Mouse (Mus musculus) MN1 (cell line): ENCODE measurements at regions not wholly inside any gene's neighbourhood (a gene's known extent, or its start where the extent isn't known, plus 50 kb on each side); places are given as distances from the start of the nearest gene placed in this dataset.

ENCODE experiments used
- DNase-seq: peaks from one replicate; pipeline ENCODE4 v3.0.0-alpha.2; 2016; ENCODE audit warnings: low spot score

DNA sequence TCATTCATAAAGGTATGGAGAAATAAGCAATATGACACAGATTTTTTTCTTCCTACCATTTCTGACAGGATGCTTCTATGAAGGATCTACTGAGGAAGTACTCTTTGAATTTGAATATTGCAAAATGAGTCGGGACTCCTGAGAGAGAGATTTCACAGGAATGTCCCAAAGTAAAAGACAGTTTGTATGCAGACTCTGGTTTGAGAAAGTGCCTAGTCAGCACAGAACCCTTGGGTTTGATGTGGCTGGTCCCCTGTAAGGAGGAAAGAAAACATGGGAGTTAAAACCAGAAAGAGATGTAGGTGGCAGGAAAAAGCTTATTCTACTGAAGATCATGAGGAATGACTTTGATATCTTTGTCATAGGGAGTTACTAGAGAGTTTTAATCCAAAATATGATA is 405.6 kb upstream of the Klf4 start:
- no peak for DNase-seq

DNA sequence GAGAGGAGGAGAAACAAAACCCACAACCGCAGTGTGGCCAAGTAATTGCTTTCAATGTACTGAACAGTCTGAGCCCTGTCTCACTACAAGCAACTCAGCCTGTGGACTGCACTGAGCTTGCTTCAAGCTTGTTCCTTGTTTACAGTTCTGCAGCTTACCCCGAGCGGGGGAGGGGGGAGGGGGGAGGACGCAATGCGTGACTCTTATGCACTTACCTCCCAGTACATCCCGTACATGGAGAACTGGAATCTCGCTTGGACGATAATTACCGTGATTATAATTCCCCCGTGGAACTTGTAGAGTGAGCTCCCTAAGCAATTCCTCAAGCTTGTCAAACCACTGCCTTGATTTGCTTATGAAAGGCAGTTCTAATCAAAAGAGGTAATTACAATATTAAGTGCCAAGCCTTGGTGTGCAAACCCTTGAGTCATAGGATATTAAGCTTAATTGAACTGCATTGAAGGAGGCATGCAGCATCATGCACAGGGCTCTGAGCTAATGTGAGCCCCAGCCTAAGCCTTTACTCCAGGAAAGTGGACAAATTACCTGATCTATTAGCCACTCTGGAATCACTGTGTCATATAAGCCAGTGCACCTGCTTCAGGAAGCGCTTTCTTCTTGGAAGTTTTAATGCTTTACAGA is 397.0 kb upstream of the Klf4 start:
- peak; percentile 19 for DNase-seq

DNA sequence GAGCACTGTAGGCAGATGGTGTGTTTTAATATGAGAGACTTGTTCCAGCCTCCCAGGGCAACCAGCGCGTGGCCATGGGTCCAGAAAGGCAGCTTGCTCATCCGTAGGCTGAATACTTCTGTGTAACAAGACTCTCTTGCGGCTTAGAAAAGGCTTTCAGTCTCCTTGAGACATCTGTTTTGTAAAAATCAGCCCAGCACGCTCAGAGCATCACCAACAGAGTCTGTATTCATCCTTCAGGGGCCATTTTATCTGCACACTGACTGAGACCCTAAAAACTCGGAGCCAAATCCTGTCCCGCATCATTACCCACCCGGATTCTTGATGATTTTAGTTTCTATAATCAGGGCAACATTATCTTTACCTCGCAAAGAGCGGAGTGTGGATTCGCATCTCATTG is 396.4 kb upstream of the Klf4 start:
- DNase-seq: no peak

DNA sequence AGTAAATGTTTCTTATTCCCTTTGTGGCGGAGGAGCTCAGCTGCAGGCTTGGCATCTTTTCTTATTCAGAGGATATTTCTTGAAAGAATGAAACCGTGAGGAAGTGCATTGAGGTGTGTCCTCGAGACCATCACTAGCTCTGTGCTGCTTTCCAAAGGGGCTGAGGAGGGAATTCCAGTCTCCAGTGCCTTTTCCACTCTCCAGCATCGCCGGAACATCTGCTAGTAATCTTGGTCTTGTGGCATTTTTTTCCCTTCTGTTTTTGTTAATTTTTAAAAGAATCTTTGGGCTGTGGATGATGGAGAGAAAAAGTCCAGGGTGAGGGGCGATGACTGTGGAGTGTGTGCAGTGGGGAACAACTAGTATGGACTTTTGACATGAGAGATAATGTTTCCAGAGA is 395.9 kb upstream of the Klf4 start:
- no peak for DNase-seq

DNA sequence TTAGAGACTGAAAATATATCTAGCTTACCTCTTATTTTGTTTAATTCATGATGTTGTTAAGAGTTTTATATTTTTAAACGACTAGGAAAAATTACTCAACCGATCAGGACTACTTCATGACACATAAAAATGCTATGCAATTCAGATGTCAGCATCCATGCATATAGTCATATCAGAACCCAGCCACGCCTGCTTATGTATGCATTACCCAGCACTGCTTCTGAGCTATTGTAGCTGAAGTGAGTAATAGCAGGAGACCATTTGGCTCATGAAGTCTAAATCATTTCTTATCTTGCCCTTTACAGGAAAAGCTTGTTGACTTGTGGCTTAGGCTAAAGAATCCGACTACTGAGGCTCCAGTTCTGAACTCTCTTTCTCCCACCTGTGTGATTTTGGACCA is 395.1 kb upstream of the Klf4 start:
- no peak for DNase-seq

DNA sequence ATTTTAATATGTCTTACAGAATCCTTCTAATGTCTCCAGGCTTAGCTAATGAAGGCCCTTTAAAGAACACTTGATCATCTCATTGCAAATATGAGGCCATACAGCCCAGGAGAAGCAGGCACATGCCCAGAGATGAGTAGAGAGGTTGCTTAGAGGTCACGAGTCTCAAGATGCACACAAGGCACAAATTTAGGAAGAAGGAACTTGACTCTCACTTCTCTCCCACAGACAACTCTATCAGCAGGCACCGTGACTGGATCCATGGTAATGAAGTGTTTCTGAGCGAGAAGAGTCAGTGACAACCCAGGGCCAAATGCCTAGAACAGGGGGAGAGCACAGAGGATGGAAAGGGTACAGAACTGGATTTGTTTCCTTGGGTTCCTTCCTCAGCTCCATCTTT is 392.7 kb upstream of the Klf4 start:
- DNase-seq: no peak

DNA sequence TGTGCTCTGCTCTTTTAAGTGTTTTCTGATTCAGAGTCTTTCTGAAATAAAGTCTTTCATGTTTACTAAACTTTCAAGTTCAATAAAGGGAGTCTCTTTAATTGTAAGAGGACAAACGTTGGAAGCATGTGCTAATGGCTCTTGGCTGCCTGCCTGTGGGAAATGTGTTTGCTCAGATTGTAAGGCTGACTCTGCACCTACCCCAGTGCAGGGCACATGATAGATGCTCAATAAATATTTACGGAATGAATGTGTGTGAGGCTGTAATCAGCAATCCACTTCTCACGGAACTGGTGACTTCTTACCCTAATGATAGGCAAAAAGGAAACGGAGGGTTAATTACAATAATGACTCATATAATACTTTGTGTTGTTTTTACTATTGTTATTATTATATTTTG is 389.0 kb upstream of the Klf4 start:
- no peak for DNase-seq

DNA sequence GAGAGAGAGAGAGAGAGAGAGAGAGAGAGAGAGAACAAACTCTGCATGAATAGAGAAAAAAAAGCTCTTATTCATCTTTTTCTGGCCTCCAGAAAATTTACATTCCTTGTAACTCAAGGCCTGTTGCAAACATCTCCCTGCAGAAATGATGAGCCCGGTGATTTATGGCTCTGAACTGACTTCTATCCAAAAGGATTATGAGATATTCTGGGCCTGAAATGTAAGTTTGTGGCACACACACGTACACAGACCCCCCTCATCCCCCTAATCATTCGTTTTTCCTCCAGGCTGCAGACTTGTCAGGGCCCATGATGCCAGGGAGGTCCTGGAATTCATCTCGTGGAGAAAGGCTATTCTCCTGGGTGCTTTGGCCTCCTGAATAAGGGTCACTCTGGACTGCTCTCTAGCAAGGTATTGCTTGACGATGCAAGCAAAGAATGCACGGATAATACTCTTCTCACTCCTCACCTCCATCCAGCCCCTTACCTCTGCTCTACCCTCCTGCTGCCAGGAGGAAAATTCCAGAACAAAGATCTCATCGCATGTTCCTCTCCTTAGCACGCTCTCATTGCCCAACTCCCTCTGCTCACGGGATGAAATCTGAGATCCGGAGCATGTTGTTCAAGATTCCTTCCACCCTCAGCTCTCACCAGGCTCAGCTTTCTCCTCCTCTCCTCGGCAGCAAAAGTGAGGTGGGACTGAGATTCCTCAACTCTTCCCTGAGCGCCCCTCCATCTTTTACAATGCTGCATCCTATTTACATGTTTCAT is 362.0 kb upstream of the Klf4 start:
- DNase-seq: no peak

DNA sequence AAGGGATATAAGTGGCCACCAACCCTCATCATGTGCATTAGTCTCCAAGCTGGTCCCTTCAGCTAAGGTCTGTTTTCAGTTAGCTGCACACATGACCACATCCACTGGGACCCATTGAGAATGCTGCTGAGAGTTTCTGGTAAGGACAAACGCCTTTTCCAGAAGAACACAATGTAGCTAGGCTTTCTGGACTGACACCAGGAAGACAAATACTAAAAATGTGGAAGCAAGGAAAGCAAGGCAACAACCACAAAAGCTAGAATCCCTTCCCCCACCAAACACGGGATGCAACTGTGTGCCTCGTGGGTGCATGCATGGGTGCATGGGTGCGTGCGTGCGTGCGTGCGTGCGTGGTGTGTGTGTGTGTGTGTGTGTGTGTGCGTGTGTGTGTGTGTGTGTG is 359.4 kb upstream of the Klf4 start:
- no peak for DNase-seq

DNA sequence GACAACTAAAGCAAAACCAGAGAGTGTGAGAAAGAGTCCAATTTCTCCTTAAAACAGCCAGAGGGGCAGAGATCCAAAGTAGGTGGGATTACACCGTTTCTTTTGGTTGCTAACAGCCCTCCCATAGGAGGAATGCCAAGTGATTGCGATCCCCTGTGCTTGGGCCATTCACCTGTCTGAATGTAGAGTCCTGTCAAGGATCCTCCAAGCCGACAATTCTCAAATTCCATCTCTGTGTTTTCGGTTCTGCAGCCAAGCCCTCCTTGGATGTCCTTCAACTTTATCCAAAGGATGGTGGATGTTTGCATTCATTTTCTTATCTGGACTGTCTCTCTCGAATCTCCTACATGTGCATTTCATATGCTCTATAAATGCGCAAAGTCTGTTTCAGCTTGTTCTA is 355.3 kb upstream of the Klf4 start:
- no peak for DNase-seq

DNA sequence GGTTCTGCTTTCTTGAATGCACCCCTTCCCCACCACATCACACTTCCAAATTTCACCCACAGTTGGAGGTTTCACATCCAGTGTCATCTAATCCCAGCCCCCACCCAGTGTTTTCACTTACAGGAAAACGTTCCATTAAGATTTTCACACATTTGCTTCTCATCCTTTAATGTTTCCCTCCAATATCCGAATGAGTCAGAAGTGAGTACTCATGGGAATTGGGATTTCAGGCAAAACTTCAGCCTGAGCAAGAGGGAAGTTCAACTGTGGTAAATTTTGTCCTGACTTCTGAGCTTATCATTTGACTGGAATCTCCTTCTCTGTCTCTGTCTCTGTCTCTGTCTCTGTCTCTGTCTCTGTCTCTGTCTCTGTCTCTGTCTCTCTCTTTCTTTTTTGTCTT is 350.3 kb upstream of the Klf4 start:
- DNase-seq: peak; percentile 6

DNA sequence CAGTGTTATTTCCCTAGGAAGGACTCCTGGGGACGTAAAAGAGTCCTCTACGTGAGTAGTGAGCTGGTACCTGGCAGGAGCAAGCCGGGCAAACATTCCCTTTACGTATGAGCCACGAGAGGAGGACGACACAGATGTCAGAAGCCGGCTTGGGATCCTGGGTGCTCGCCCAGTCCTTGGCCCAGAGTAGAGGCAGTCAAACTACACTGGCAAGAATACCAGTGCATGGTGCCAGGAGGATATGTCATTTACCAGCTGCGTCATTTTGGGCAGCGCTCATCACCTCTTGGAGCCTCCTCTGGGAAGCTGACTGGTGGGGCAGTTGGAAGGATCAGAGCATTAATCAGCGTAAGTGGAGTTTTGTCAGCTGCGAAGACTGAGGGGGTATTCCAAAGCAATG is 343.0 kb upstream of the Klf4 start:
- DNase-seq: no peak

DNA sequence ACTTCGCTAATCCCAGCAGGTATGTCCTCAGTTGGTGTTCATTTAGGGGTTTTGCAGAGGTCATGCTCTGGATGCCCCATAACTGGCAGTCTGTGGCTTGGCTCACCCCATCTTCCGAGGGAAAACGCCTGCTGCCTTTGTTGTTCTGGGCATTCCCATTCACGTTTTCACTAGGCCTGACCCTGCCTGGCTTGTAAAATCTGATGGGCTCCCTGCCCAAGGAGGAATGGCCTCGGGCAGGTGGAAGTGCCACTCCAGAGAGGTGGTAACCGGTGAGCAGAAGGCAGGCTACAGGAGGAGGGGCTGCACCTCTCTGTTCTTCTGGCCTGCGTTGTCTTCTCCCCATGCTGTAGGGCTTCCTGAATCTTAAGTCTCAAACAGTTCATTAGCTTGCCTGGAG is 342.6 kb upstream of the Klf4 start:
- no peak for DNase-seq

DNA sequence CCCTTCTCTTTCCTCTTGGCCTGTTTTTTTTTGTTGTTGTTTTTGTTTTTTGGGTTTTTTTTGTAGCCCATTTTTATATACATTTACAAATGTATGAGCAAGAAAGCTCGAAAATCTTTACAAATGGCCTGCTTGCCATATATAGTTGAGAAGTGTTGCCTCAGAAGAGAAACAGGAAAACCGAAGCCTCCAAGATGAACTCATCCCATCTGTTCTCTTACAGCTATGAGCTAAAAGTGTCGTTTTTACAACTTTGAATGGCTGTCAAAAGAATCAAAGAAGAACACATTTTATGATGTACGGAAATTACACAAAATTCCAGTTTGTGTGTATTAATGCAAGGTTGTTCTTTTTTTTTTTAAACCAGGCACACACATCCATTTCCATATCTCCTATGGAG is 342.0 kb upstream of the Klf4 start:
- DNase-seq: no peak

DNA sequence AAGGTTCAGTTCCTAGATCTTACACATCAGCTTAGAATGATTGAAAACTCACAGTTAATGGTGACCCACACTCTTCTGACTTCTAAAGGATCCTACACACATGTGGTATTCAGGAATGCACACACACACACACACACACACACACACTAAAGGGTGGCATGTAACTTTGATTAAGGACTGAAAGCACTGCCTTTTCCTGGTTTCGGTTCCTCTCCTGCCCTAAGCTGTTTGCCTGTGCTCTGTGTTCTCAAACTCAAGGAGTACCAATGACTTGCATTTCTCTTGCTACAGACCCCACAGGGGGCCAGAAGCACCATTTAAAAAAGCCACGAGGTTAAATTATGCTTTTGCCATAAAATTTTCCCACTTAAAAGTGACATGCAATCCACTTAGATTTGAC is 327.8 kb upstream of the Klf4 start:
- DNase-seq: no peak

DNA sequence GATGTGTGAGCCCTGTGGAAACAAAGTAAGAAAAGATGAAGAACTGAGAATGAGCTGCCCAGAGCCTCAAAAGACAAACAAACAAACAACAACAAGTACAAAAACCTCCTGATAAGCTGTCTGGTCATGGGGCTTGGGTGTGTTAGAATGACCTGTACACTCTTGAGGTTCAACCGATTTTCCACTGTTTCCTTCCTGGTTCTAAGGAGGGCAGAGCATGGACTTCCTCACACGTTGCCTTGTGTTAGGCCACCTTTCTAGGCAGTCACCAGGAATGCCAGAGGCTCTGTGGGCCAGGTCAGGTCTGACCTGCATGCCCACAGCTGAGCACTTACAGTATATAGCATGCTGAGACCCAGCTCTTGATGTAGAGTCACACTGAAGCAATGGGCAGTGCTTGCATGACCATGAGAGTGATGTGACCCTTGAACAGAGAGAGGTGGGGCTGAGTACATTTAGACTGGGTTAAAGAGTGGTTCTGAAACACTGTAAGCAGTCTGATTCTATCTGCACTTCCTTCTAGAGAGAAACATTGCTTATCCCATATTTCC is 327.0 kb upstream of the Klf4 start:
- no peak for DNase-seq

DNA sequence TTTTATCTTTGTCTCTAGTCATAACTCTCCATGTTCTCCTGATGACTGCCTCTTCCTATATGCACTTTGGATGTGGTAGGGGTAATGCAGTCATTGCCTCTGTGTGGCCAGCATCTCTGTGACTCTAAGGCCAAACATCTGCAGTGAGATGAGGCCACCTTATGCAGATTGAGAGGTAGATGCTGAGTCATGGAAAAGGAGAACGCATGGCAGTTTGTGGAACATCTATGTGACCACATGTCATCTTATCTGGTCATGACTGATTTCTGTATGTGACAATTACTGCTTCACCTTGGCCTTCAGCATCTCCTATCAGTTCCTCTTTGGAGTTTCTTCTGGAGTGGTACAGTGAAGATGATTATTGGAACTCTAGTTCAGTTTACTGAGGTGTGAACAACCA is 319.2 kb upstream of the Klf4 start:
- DNase-seq: no peak

DNA sequence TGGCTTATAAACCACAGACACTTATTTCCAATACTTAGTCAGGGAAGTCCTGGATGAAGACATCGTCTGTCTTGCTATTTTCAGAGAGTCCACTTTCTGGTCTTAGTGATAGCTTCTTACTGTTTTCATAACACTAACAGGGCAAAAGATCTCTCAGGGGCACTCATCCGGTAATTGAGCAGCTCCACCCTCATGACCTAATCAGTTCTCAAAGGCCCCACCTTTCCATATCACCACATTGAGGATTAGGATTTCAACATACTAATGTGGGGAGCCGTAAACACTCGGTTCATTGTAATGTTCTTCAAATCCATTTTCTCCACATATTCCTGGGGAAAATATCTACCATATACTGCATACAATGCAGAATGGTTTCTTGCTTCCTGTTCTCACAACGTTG is 318.8 kb upstream of the Klf4 start:
- no peak for DNase-seq

DNA sequence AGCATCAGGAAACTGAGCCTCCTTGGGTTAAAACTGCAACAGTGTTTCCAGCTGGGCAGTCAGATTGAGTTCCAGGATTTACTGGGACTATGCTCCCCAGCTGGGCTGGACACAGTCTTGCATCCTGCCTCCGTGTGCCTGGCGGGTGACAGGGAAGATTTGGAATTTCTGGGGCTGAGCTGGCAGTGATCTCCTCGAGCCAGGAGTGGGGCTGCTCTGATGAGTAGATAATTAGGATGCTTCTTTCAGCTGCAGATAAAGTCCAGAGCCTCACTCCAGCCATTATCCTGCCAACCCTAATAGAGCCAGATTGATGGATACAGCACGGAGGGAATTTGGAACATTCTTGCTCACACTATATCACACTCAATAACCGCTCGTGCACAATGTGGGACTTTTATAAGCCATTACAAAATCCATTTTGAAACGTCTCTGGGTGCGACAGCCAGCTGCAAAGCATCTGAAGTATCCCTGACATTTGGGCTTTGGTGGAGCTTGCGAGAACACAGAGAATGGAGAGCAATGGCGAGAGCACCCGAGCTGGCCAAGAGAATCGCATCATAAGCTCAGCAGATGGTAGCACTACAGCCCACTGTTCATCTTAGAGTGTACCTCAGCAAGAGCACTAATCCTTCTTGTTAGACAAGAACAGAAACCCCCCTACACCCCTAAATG is 311.6 kb upstream of the Klf4 start:
- peak; percentile 73 for DNase-seq

DNA sequence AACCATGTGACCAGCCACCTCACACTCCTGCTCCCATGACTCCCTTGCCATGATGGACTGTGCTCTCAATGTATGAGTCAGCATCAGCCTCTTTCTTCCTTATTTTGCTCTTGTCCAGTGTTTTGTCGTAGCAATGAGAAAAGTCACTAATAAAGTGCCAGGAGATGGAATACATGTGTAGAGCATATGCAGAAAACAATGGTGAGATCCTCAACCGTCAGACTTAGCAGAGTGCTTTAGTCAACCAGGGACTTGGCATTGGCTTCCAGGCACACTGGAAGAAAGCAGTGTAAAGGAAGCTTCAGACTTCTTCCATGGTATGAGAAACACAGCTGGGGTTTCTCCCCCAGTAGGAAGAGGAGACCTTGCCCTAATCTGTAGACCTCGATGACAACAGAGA is 306.3 kb upstream of the Klf4 start:
- DNase-seq: no peak

DNA sequence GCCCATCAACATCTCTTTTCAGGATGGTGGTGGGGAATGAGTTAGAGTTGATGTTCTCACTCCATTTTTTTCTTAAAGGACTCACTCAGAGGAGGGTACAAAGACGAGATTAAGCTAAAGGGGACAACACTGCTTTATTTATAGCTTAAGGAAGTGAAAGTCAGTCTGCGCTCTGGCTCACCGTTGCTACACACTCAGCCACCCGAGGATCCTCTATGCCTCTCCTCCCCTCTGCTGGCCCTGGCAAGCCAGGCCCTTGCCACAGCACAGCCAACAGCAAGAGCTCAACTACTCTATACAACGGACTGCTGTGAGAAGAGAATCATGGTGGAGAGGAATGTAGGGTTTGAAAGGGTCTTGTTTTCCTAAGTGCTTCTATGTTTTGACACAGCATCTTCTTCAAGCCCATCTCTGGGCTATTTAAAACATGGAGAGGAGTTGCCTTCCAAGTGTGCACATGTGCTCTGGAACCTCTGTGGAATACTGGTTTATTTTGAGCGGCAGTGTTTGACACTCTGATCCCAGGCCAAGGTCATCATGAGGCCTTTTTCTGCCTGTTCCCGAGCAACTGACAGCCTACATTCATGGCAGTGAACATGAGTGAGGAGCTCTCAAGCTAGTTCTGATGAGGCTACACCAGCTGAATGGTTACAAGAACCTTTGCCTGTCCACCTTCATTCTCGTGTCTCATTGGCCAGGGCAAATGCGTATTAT is 291.9 kb upstream of the Klf4 start:
- DNase-seq: no peak

DNA sequence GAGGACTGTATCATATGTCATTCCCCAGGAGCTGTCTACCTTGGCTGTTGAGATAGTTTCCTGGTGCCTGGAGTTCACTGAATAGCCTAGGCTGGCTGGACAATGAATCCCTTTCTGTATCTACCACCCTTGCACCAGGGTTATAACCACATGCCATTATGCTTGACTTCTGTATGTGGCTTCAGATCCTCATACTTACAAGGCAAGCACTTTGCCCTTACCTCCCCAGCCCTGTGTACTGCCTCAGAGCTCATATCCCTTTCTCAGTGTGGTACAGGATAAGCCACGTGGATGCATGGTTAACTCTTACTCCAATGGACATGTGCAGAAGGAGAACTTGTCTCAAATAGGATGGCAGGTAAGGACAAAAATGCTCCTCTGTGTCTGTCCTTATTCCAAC is 291.3 kb upstream of the Klf4 start:
- no peak for DNase-seq
